Comparison of ENCODE assay signal across 9 mouse cellular contexts in the genomic region with DNA sequence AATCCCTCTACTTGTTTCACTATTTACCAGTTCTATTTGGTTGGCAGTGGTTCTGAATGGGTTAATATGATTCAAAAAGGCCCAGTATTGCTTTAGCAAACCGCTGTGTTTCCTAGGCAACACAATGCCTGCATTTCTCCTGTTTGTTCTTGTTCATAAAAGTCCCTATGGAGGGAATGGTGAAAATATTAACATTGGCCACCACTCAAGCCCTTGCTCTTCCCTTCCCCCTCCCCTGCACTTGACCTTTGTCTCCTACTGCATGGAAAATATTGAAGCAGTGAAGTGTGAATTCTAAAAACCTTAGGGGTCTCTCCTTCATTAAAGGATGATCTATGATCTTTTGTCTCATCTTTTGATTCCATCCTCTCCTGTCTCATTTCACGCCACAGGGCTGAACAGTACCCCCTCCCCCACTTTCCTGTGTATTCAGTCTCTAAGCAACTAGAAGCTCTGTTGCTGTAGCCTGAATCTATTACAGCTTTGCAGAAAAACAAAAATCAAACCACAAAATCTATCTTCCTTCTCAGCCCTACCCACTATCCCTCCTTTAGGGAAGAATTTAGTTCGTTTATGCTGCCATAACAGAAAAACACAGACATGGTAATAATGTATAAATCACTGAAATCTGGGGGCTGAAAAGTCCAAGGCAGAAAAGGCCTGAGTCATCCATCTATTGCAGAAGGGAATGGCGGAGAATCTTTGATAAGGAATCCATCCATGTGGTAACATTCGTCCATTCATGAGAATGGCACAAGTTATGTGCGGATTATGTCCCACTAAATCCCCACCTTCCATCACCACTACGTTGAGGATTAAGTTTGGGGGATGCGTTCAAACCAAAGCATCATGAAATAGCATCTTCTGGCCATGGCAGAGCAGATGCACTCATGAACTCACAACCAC. TPM values are rescaled to one million over a fixed set of nuclear protein-coding genes. Genes with fewer than 3 reads are reported as not detected.
DNase-seq lines count a peak whose midpoint lies in the region; ATAC-seq and TF ChIP-seq lines count a peak whose summit lies in the region.
"Had no signal": no experiment of that assay in that cellular context is flagged by ENCODE, and none has a peak within 500 bp of the region (broad histone marks: within the 10 kb centered on the region; RNA-seq: fewer than 3 reads in every experiment).

No protein-coding gene starts in this region.

- 68% methylated on average over 8 of the region's 8 CpGs for WGBS in liver, postnatal 0 days (ENCODE audit: insufficient replicate concordance)
- WGBS in neural tube, embryonic 13.5 days = 60% methylated on average over 8 of the region's 8 CpGs

- H3K4me1 ChIP-seq in liver, postnatal 0 days (ENCODE audit: insufficient read depth) = no peaks in the 10 kb centered on the region
- H3K4me1 ChIP-seq in neural tube, embryonic 13.5 days (replicated peaks) = 0 out of 2 replicates have a peak, but pooled peaks cover 4% of the 10 kb centered on the region

- peak overlapping the region; percentile 55 for H3K27ac ChIP-seq in liver, postnatal 0 days (ENCODE audit: low read depth)
- peak overlapping the region; percentile 72 for H3K27ac ChIP-seq in neural tube, embryonic 13.5 days (replicated peaks)

- no peak overlapping the region for H3K9ac ChIP-seq in liver, postnatal 0 days (replicated peaks)
- no peak overlapping the region for H3K9ac ChIP-seq in neural tube, embryonic 13.5 days

- no peak for TF ChIP-seq EP300 in liver, postnatal 0 days (IDR thresholded peaks at IDR 0.05; ENCODE audit: low read depth)

- no peak for TF ChIP-seq CTCF in liver, postnatal 0 days (IDR thresholded peaks at IDR 0.05; ENCODE audit: low read depth)

- H3K27me3 ChIP-seq in liver, postnatal 0 days (ENCODE audit: insufficient read depth, low read length) = no peaks in the 10 kb centered on the region
- H3K27me3 ChIP-seq in neural tube, embryonic 13.5 days = no peaks in the 10 kb centered on the region

- DNase-seq in adrenal gland, postnatal 10 days = peak; percentile 18
- DNase-seq in adrenal gland, postnatal 25 days = no peak
- peak; percentile 20 for DNase-seq in liver, postnatal 0 days
- DNase-seq in liver = no peak
- peak; percentile 14 to 53 for DNase-seq in layer of hippocampus, adult 18-20 months (ENCODE audit: low spot score in 2 of 2)
- no peak for DNase-seq in urinary bladder, postnatal 10 days (ENCODE audit: low spot score)
- no peak for DNase-seq in Muller cell, postnatal 12 days (ENCODE audit: inconsistent ontology term)

- ATAC-seq in liver, postnatal 0 days = peak; percentile 60
- peak; percentile 91 for ATAC-seq in neural tube, embryonic 13.5 days (ENCODE audit: low read depth)

- H3K36me3 ChIP-seq in liver, postnatal 0 days (replicated peaks; ENCODE audit: insufficient read depth, low read length) = no peaks in the 10 kb centered on the region
- H3K36me3 ChIP-seq in neural tube, embryonic 13.5 days = no peaks in the 10 kb centered on the region

- H3K4me3 ChIP-seq in liver, postnatal 0 days (ENCODE audit: low read depth, low read length) = no peak overlapping the region
- no peak overlapping the region for H3K4me3 ChIP-seq in neural tube, embryonic 13.5 days
- H3K4me3 ChIP-seq: myocyte had no signal

- H3K4me2 ChIP-seq in liver, postnatal 0 days (ENCODE audit: low read depth, low read length) = no peak overlapping the region
- peak overlapping the region; percentile 11; the same call in 1 of the 2 replicates for H3K4me2 ChIP-seq in neural tube, embryonic 13.5 days

- H3K9me3 ChIP-seq in liver, postnatal 0 days (ENCODE audit: low read length) = no peaks in the 10 kb centered on the region
- H3K9me3 ChIP-seq in neural tube, embryonic 13.5 days = no peaks in the 10 kb centered on the region

RNA-seq across cellular contexts. Expression of a gene that starts 10.4 kb away (rescaled TPM):
- 100 to 1,000 TPM; 225 to 276 TPM for total RNA-seq in adrenal gland, postnatal 10 days (2021)
- 472 and 534 TPM in 2 replicates for total RNA-seq in adrenal gland, postnatal 25 days (2021)
- polyA plus RNA-seq in liver, postnatal 0 days (2015; fragmentation: Nextera tagmentation; extraction: Ambion mirVana) = 372 and 399 TPM in 2 replicates
- 100 to 1,000 TPM; 274 to 322 TPM for total RNA-seq in layer of hippocampus, adult 18-20 months (2021)
- polyA plus RNA-seq in neural tube, embryonic 13.5 days (2015; fragmentation: Nextera tagmentation; extraction: Ambion mirVana) = 503 and 515 TPM in 2 replicates

RNA-seq across cellular contexts. Expression of a gene that starts 57.6 kb away (rescaled TPM):
- 1 to 10 TPM; 4.0 to 5.6 TPM for total RNA-seq in adrenal gland, postnatal 10 days (2021)
- 9.7 and 11.1 TPM in 2 replicates for total RNA-seq in adrenal gland, postnatal 25 days (2021)
- 0.51 and 0.75 TPM in 2 replicates for polyA plus RNA-seq in liver, postnatal 0 days (2015; fragmentation: Nextera tagmentation; extraction: Ambion mirVana)
- total RNA-seq in layer of hippocampus, adult 18-20 months (2021) = 1 to 10 TPM; 8.8 to 9.0 TPM
- polyA plus RNA-seq in neural tube, embryonic 13.5 days (2015; fragmentation: Nextera tagmentation; extraction: Ambion mirVana) = 4.7 and 5.2 TPM in 2 replicates

Comparison
In these comparisons a context has a peak if more than half of its experiments do, and no peak if none do; other contexts are left out.
1. DNase-seq: peak in adrenal gland, postnatal 10 days (single experiment), liver, postnatal 0 days (single experiment) and layer of hippocampus, adult 18-20 months (2 of 2); none in adrenal gland, postnatal 25 days (single experiment), liver (single experiment), urinary bladder, postnatal 10 days (single experiment) and Muller cell, postnatal 12 days (single experiment).